Mouse (Mus musculus) CD4-positive naive resting alpha-beta T cell, adult 76 days (primary cell): ENCODE results near the gene Capza3. TPM values are rescaled to one million over a fixed set of nuclear protein-coding genes. Genes with fewer than 3 reads are reported as not detected.

Experiments used
- total RNA-seq: library from RNA; stranded (reverse); gene quantifications from one replicate; pipeline ENCODE4 v1.2.4, GENCODE M21; 2023

Capza3 gene
- total RNA-seq, result not detected

DNA sequence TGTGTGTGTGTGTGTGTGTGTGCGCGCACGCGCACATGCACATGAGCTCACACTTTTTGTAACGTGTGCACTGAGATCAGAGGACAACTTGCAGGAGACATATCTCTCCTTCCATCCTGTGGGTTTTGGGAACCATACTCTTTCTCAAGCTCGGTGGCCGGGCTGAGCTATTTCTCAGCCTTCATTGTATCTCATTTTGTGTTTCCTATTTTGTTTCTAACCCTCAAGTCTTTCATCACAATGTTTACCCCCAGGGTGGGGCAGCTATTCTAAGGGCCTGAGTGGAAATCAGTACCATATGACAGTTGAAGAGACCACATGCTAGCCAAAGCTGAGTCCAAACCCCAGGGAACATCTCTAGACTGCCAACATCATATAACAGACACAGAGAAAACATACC is at the start of gene Capza3:
Capza3 (plus strand) TSS at position 301 of the 400 bp plus-strand sequence.

DNA sequence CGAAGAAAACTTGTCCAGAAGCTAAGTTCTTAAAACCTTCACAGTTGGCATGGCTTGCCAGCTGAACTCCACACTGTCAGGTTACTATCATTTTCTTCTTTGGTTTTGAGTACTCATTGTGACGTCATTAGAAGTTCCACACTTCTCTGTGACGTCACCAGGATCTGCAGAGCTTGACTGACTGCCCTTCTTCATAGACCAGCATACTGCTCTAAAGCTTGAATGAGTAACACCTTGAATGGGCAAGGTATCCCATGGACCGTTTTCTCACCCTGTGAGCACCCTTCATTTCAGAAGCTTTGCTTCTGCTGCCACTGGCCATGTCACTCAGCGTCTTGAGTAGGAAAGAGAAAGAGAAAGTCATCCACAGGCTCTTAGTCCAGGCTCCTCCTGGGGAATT is 305 bp downstream of the Capza3 start, which contains the start of gene Plcz1:
Plcz1 (minus strand) TSS at position 101 of the 400 bp plus-strand sequence.

Other genes starting within 250 kb of the Capza3 start
- not detected for gene Plcz1, start 205 bp downstream of the Capza3 start, total RNA-seq